Mouse (Mus musculus) heart, postnatal 14 days (tissue): ENCODE results near the gene Lmod1. TPM values are rescaled to one million over a fixed set of nuclear protein-coding genes. Genes with fewer than 3 reads are reported as not detected.
"Not testable (repeated sequence)": the region's sequence is repeated elsewhere in the genome, so short reads cannot be mapped to it uniquely, and the experiment has no call there.

Experiments
- DNase-seq, 2 experiments: peaks; one replicate each; pipeline ENCODE4 v3.0.0; 2021 to 2022
- intact Hi-C: fragments of 180-260 bp; cut with DNase I; formaldehyde crosslinking; loops from one replicate; pipeline ENCODE4 v1.15.1; 2025
- total RNA-seq, 2 experiments: library from RNA; stranded (reverse); gene quantifications; 2 replicates each; pipeline ENCODE4 v1.2.3; 2021

The Lmod1 gene
- total RNA-seq, 2 experiments from 2014 or later: 1.9 to 3.0 TPM

GRCm38 (mm10) chr1:135351953-135352352 lies 27.3 kb downstream of the Lmod1 start:
- intact Hi-C loops: no loop called here
- DNase-seq: peak; percentile 45 to 50

GRCm38 (mm10) chr1:135359071-135359470 lies 34.5 kb downstream of the Lmod1 start:
- DNase-seq: no peak
- intact Hi-C loops: no loop called here

- intact Hi-C loops: loop anchor here (10.0 kb wide), 1 partner anchor 377 kb away; no protein-coding TSS in a partner anchor
Measured at GRCm38 (mm10) chr1:135361491-135361890, 36.9 kb downstream of the Lmod1 start.

GRCm38 (mm10) chr1:135362115-135362514 lies 37.5 kb downstream of the Lmod1 start:
- DNase-seq: no peak
- intact Hi-C loops: loop anchor here (10.0 kb wide), 1 partner anchor 377 kb away; no protein-coding TSS in a partner anchor

More at GRCm38 (mm10) chr1:135361491-135361890, 36.9 kb downstream of the Lmod1 start:
- no peak for DNase-seq

- intact Hi-C loops: loop anchor here (10.0 kb wide), 1 partner anchor 379 kb away; no protein-coding TSS in a partner anchor
- no peak for DNase-seq
Measured at GRCm38 (mm10) chr1:135363446-135363845, 38.8 kb downstream of the Lmod1 start.

GRCm38 (mm10) chr1:135366380-135366779 lies 41.8 kb downstream of the Lmod1 start:
- intact Hi-C loops: loop anchor here (5.0 to 10.0 kb wide), 2 partner anchors 49 to 382 kb away; no protein-coding TSS in a partner anchor
- no peak for DNase-seq

GRCm38 (mm10) chr1:135367005-135367404 lies 42.4 kb downstream of the Lmod1 start:
- intact Hi-C loops: loop anchor here (5.0 to 10.0 kb wide), 2 partner anchors 50 to 382 kb away; no protein-coding TSS in a partner anchor

GRCm38 (mm10) chr1:135367595-135367994 lies 43.0 kb downstream of the Lmod1 start:
- intact Hi-C loops: loop anchor here (5.0 to 10.0 kb wide), 2 partner anchors 50 to 383 kb away; no protein-coding TSS in a partner anchor
- DNase-seq: no peak

More at GRCm38 (mm10) chr1:135367005-135367404, 42.4 kb downstream of the Lmod1 start:
- no peak for DNase-seq

- DNase-seq: peak; percentile 89 to 90
- intact Hi-C loops: loop anchor here (1.0 to 10.0 kb wide), 5 partner anchors 51 to 383 kb away; partner anchors contain the start of gene Elf3
Measured at GRCm38 (mm10) chr1:135368245-135368644, 43.6 kb downstream of the Lmod1 start.

- intact Hi-C loops: loop anchor here (1.0 to 10.0 kb wide), 5 partner anchors 52 to 384 kb away; partner anchors contain the start of gene Elf3
- DNase-seq: peak; percentile 50 to 67
Measured at GRCm38 (mm10) chr1:135368982-135369381, 44.4 kb downstream of the Lmod1 start.

GRCm38 (mm10) chr1:135369415-135369814 lies 44.8 kb downstream of the Lmod1 start:
- intact Hi-C loops: loop anchor here (2.0 to 10.0 kb wide), 4 partner anchors 52 to 385 kb away; partner anchors contain the start of gene Elf3
- no peak for DNase-seq

GRCm38 (mm10) chr1:135373171-135373677 lies 48.6 kb downstream of the Lmod1 start:
- DNase-seq: no peak
- intact Hi-C loops: no loop called here

GRCm38 (mm10) chr1:135374175-135374867 lies 49.7 kb downstream of the Lmod1 start:
- intact Hi-C loops: no loop called here
- DNase-seq: peak in 1 of 2 experiments; percentile 29

- DNase-seq: peak; percentile 75 to 78
- intact Hi-C loops: no loop called here
Measured at GRCm38 (mm10) chr1:135374868-135375581, 50.4 kb downstream of the Lmod1 start, which contains the start of gene Shisa4. Gene Shisa4, minus strand, starts transcription at chr1:135375237.

- peak; percentile 41 to 60 for DNase-seq
Measured at GRCm38 (mm10) chr1:135378576-135378975, 54.0 kb downstream of the Lmod1 start.

GRCm38 (mm10) chr1:135379048-135379447 lies 54.4 kb downstream of the Lmod1 start:
- DNase-seq: no peak
- intact Hi-C loops: no loop called here

More at GRCm38 (mm10) chr1:135378576-135378975, 54.0 kb downstream of the Lmod1 start:
- intact Hi-C loops: no loop called here

GRCm38 (mm10) chr1:135380071-135380991 lies 55.7 kb downstream of the Lmod1 start:
- intact Hi-C loops: loop anchor here (5.0 kb wide), 1 partner anchor 52 kb away; the partner anchor contains the start of gene Ipo9

GRCm38 (mm10) chr1:135381560-135381959 lies 57.0 kb downstream of the Lmod1 start:
- DNase-seq: not testable (repeated sequence)
- intact Hi-C loops: loop anchor here (5.0 kb wide), 1 partner anchor 51 kb away; the partner anchor contains the start of gene Ipo9

More at GRCm38 (mm10) chr1:135380071-135380991, 55.7 kb downstream of the Lmod1 start:
- DNase-seq: no peak

- DNase-seq: no peak
- intact Hi-C loops: loop anchor here (5.0 kb wide), 1 partner anchor 48 kb away; the partner anchor contains the start of gene Ipo9
Measured at GRCm38 (mm10) chr1:135384171-135384570, 59.6 kb downstream of the Lmod1 start.
